Comparison of ENCODE assay signal across 22 mouse cellular contexts in the genomic region with DNA sequence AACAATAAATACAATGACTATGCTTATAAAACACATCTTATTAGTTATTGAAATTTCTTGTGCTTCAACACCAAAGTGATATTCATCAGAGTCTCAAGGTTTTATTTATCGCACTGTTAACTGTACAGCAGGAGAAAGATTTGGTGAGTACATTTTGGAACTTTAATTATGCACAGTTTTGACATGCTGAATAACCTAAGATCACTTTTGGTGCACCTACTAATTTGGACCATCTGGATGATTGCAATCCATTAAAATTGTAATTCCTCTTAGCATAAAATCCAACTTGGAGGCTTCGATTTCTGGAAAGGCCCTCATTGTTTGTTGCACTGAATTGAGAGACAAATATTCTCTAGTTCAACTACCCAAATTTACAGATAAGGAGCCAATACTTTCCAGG.
A peak's percentile ranks its signal among the peaks of the same experiment; 100 is the strongest.
DNase-seq lines count a peak whose midpoint lies in the region; ATAC-seq and TF ChIP-seq lines count a peak whose summit lies in the region.
"Had no signal": no experiment of that assay in that cellular context is flagged by ENCODE, and none has a peak within 500 bp of the region (broad histone marks: within the 10 kb centered on the region; RNA-seq: fewer than 3 reads in every experiment).

No protein-coding gene starts in this region.

- peak; percentile 63; the same call in 1 of the 2 replicates for ATAC-seq in forebrain, embryonic 13.5 days
- no peak for ATAC-seq in forebrain, embryonic 12.5 days (ENCODE audit: low FRiP score)
- peak; percentile 68; the same call in 1 of the 2 replicates for ATAC-seq in forebrain, embryonic 15.5 days (replicated peaks)
- no peak for ATAC-seq in forebrain, postnatal 0 days
- ATAC-seq: activated CD4-positive, CD25-positive, alpha-beta regulatory T cell, adult 4 months; CD4-positive, CD25-positive, alpha-beta regulatory T cell, adult 4 months; Patski had no signal

- H3K9ac ChIP-seq in forebrain, embryonic 13.5 days, result no peak overlapping the region
- H3K9ac ChIP-seq in forebrain, embryonic 12.5 days, result no peak overlapping the region
- no peak overlapping the region for H3K9ac ChIP-seq in forebrain, embryonic 15.5 days (replicated peaks)
- H3K9ac ChIP-seq in forebrain, postnatal 0 days, result no peak overlapping the region
- H3K9ac ChIP-seq: embryonic facial prominence, embryonic 12.5 days had no signal

- WGBS in forebrain, embryonic 13.5 days, result 69% methylated on average over 2 of the region's 2 CpGs
- WGBS in forebrain, embryonic 12.5 days, result 78% methylated on average over 2 of the region's 2 CpGs
- WGBS in forebrain, embryonic 15.5 days, result 46% methylated on average over 2 of the region's 2 CpGs
- WGBS in forebrain, postnatal 0 days, result 43% methylated on average over 2 of the region's 2 CpGs

- H3K4me1 ChIP-seq in forebrain, embryonic 13.5 days, result no peaks in the 10 kb centered on the region
- no peaks in the 10 kb centered on the region for H3K4me1 ChIP-seq in forebrain, embryonic 12.5 days
- no peaks in the 10 kb centered on the region for H3K4me1 ChIP-seq in forebrain, embryonic 15.5 days
- no peaks in the 10 kb centered on the region for H3K4me1 ChIP-seq in forebrain, postnatal 0 days (ENCODE audit: insufficient read depth)
- H3K4me1 ChIP-seq: embryonic facial prominence, embryonic 10.5 days; embryonic facial prominence, embryonic 12.5 days had no signal

- H3K4me3 ChIP-seq in forebrain, embryonic 13.5 days, result no peak overlapping the region
- H3K4me3 ChIP-seq in forebrain, embryonic 12.5 days (replicated peaks), result no peak overlapping the region
- no peak overlapping the region for H3K4me3 ChIP-seq in forebrain, embryonic 15.5 days
- H3K4me3 ChIP-seq in forebrain, postnatal 0 days (ENCODE audit: low read depth, low read length), result no peak overlapping the region
- H3K4me3 ChIP-seq: embryonic facial prominence, embryonic 10.5 days; embryonic facial prominence, embryonic 12.5 days had no signal

- no peak for TF ChIP-seq CTCF in forebrain, postnatal 0 days (IDR thresholded peaks at IDR 0.05; ENCODE audit: low read depth)

- no peak for DNase-seq in forebrain, postnatal 0 days
- peak; percentile 28 for DNase-seq in brain, adult 2 months (ENCODE audit: low read depth, low spot score)
- no peak for DNase-seq in left cerebral cortex, adult 9 months (ENCODE audit: low spot score in 2 of 2)
- DNase-seq: adrenal gland, adult 8-10 months; adrenal gland, postnatal 14 days; adrenal gland, postnatal 36 days; B cell, adult 2 months; cerebellum, adult 11-12 months; cerebellum, adult 2 months; cerebellum, adult 9-10 months; cerebellum, postnatal 10 days; cerebellum, postnatal 25 days had no signal

- H3K36me3 ChIP-seq in forebrain, embryonic 13.5 days (ENCODE audit: poor library complexity, severe bottlenecking), result no peaks in the 10 kb centered on the region
- no peaks in the 10 kb centered on the region for H3K36me3 ChIP-seq in forebrain, embryonic 12.5 days (replicated peaks)
- H3K36me3 ChIP-seq in forebrain, embryonic 15.5 days, result no peaks in the 10 kb centered on the region
- no peaks in the 10 kb centered on the region for H3K36me3 ChIP-seq in forebrain, postnatal 0 days (ENCODE audit: insufficient read depth)
- H3K36me3 ChIP-seq: embryonic facial prominence, embryonic 10.5 days; embryonic facial prominence, embryonic 12.5 days; G1E had no signal

- no peaks in the 10 kb centered on the region for H3K27me3 ChIP-seq in forebrain, embryonic 13.5 days
- H3K27me3 ChIP-seq in forebrain, embryonic 12.5 days, result no peaks in the 10 kb centered on the region
- H3K27me3 ChIP-seq in forebrain, embryonic 15.5 days, result no peaks in the 10 kb centered on the region
- H3K27me3 ChIP-seq in forebrain, postnatal 0 days (ENCODE audit: insufficient read depth, low read length), result no peaks in the 10 kb centered on the region
- H3K27me3 ChIP-seq: CH12.LX; embryonic facial prominence, embryonic 12.5 days; Patski had no signal

- H3K9me3 ChIP-seq in forebrain, embryonic 13.5 days (replicated peaks), result no peaks in the 10 kb centered on the region
- no peaks in the 10 kb centered on the region for H3K9me3 ChIP-seq in forebrain, embryonic 12.5 days
- H3K9me3 ChIP-seq in forebrain, embryonic 15.5 days, result no peaks in the 10 kb centered on the region
- no peaks in the 10 kb centered on the region for H3K9me3 ChIP-seq in forebrain, postnatal 0 days (ENCODE audit: low read length)
- H3K9me3 ChIP-seq: embryonic facial prominence, embryonic 10.5 days; embryonic facial prominence, embryonic 12.5 days; G1E had no signal

- H3K4me2 ChIP-seq in forebrain, embryonic 13.5 days, result no peak overlapping the region
- no peak overlapping the region for H3K4me2 ChIP-seq in forebrain, embryonic 12.5 days
- no peak overlapping the region for H3K4me2 ChIP-seq in forebrain, embryonic 15.5 days (replicated peaks)
- H3K4me2 ChIP-seq in forebrain, postnatal 0 days (ENCODE audit: low read depth), result no peak overlapping the region
- H3K4me2 ChIP-seq: embryonic facial prominence, embryonic 12.5 days had no signal

- H3K27ac ChIP-seq in forebrain, embryonic 13.5 days, result no peak overlapping the region
- H3K27ac ChIP-seq in forebrain, embryonic 12.5 days, result no peak overlapping the region
- no peak overlapping the region for H3K27ac ChIP-seq in forebrain, embryonic 15.5 days (replicated peaks)
- H3K27ac ChIP-seq in forebrain, postnatal 0 days (ENCODE audit: low read depth, low read length), result no peak overlapping the region
- H3K27ac ChIP-seq: embryonic facial prominence, embryonic 10.5 days; embryonic facial prominence, embryonic 12.5 days had no signal

Comparison
In these comparisons a context has a peak if more than half of its experiments do, and no peak if none do; other contexts are left out.
1. ATAC-seq: peak in forebrain, embryonic 13.5 days (single experiment) and forebrain, embryonic 15.5 days (single experiment); none in forebrain, embryonic 12.5 days (single experiment) and forebrain, postnatal 0 days (single experiment).